Mouse (Mus musculus) activated CD4-positive, CD25-positive, alpha-beta regulatory T cell, adult 4 months (primary cell): ENCODE results near the gene Tube1. TPM values are rescaled to one million over a fixed set of nuclear protein-coding genes. Genes with fewer than 3 reads are reported as not detected.

ENCODE experiments used
- ATAC-seq: one replicate; pipeline ENCODE4 v1.8.0; 2017
- polyA plus RNA-seq, 2 experiments: library from polyadenylated mRNA; unstranded; fragments of 100-300 nt; shearing (Covaris generic); gene quantifications; one replicate each; pipeline ENCODE4 v1.2.1; 2017

Gene Tube1
- 1 to 10 TPM; 4.3 to 5.7 TPM for polyA plus RNA-seq

GRCm38 (mm10) chr10:39133462-39134310 lies at the start of gene Tube1, which contains the start of gene Fam229b:
Tube1 (plus strand) TSS chr10:39133976.
Fam229b (minus strand) TSS chr10:39133914.
- peak; percentile 93 for ATAC-seq

- no peak for ATAC-seq
These were observed 36.8 kb upstream of the Tube1 start for GRCm38 (mm10) chr10:39096981-39097380.

- ATAC-seq = no peak
These were observed 35.0 kb upstream of the Tube1 start for GRCm38 (mm10) chr10:39098746-39099145.

GRCm38 (mm10) chr10:39104803-39105449 lies 28.9 kb upstream of the Tube1 start:
- ATAC-seq = no peak

GRCm38 (mm10) chr10:39106413-39106812 lies 27.4 kb upstream of the Tube1 start:
- no peak for ATAC-seq

GRCm38 (mm10) chr10:39106935-39107334 lies 26.8 kb upstream of the Tube1 start:
- no peak for ATAC-seq

GRCm38 (mm10) chr10:39108837-39109488 lies 24.8 kb upstream of the Tube1 start:
- no peak for ATAC-seq

GRCm38 (mm10) chr10:39109489-39109874 lies 24.3 kb upstream of the Tube1 start:
- no peak for ATAC-seq

GRCm38 (mm10) chr10:39121412-39121811 lies 12.4 kb upstream of the Tube1 start:
- no peak for ATAC-seq

GRCm38 (mm10) chr10:39137766-39138165 lies 4.0 kb downstream of the Tube1 start:
- no peak for ATAC-seq

- ATAC-seq = no peak
These were observed 5.0 kb downstream of the Tube1 start for GRCm38 (mm10) chr10:39138761-39139160.

- ATAC-seq = no peak
These were observed 7.1 kb downstream of the Tube1 start for GRCm38 (mm10) chr10:39140843-39141242.

GRCm38 (mm10) chr10:39141401-39141800 lies 7.6 kb downstream of the Tube1 start:
- ATAC-seq = no peak

GRCm38 (mm10) chr10:39142216-39142615 lies 8.4 kb downstream of the Tube1 start:
- no peak for ATAC-seq

- ATAC-seq = no peak
These were observed 22.9 kb downstream of the Tube1 start for GRCm38 (mm10) chr10:39156719-39157118.

GRCm38 (mm10) chr10:39157321-39157720 lies 23.5 kb downstream of the Tube1 start:
- no peak for ATAC-seq

GRCm38 (mm10) chr10:39158306-39158705 lies 24.5 kb downstream of the Tube1 start:
- ATAC-seq = no peak

- ATAC-seq = no peak
These were observed 27.6 kb downstream of the Tube1 start for GRCm38 (mm10) chr10:39161406-39161805.

GRCm38 (mm10) chr10:39162666-39163484 lies 29.1 kb downstream of the Tube1 start:
- no peak for ATAC-seq

GRCm38 (mm10) chr10:39163694-39164093 lies 29.9 kb downstream of the Tube1 start, which contains the start of gene Ccn6:
Ccn6 (minus strand) TSS chr10:39163794.
- ATAC-seq = no peak

GRCm38 (mm10) chr10:39165632-39166115 lies 31.9 kb downstream of the Tube1 start:
- no peak for ATAC-seq

- no peak for ATAC-seq
These were observed 33.8 kb downstream of the Tube1 start for GRCm38 (mm10) chr10:39167611-39168010.
